Mouse (Mus musculus): Measurements from ENCODE around the gene Tmem135. TPM values are rescaled to one million over a fixed set of nuclear protein-coding genes. Genes with fewer than 3 reads are reported as not detected.

The Tmem135 gene
- polyA plus RNA-seq, 1 experiment from 2014 or later: 42.4 TPM

- 40% methylated on average over 3 of the region's 3 CpGs for WGBS
- H3K9me3 ChIP-seq: no peaks in the 10 kb centered on the region
- H3K4me3 ChIP-seq (replicated peaks): no peak overlapping the region
- peaks cover 10% of the 10 kb centered on the region; the same call in 1 of the 2 replicates for H3K4me1 ChIP-seq (replicated peaks)
- no peak for ATAC-seq
- no peaks in the 10 kb centered on the region for H3K27me3 ChIP-seq (replicated peaks)
- H3K27ac ChIP-seq: no peak overlapping the region
- no peaks in the 10 kb centered on the region for H3K36me3 ChIP-seq
- H3K4me2 ChIP-seq (replicated peaks): no peak overlapping the region
- H3K9ac ChIP-seq: no peak overlapping the region
These were observed 36.4 kb downstream of the Tmem135 start for GRCm38 (mm10) chr7:89367643-89368042.

- WGBS: 41% methylated on average over 10 of the region's 10 CpGs
- ATAC-seq: peak; percentile 39; the same call in 1 of the 2 replicates
- Histone ChIP-seq H3K4me3 (replicated peaks) (no peak overlapping the region), H3K36me3 (no peaks in the 10 kb centered on the region), H3K9ac (no peak overlapping the region), H3K27me3 (replicated peaks) (no peaks in the 10 kb centered on the region), H3K4me2 (replicated peaks) (no peak overlapping the region), H3K27ac (no peak overlapping the region), H3K9me3 (no peaks in the 10 kb centered on the region), H3K4me1 (replicated peaks) (peaks cover 7% of the 10 kb centered on the region; the same call in 1 of the 2 replicates)
These were observed 38.7 kb downstream of the Tmem135 start for GRCm38 (mm10) chr7:89365135-89365880.

- Histone ChIP-seq H3K9me3 (no peaks in the 10 kb centered on the region), H3K27me3 (replicated peaks) (no peaks in the 10 kb centered on the region), H3K36me3 (no peaks in the 10 kb centered on the region), H3K27ac (no peak overlapping the region), H3K4me2 (replicated peaks) (no peak overlapping the region), H3K9ac (no peak overlapping the region), H3K4me3 (replicated peaks) (no peak overlapping the region), H3K4me1 (replicated peaks) (peaks cover 7% of the 10 kb centered on the region; the same call in 1 of the 2 replicates)
- 90% methylated on average over 5 of the region's 5 CpGs for WGBS
- no peak for ATAC-seq
These were observed 40.0 kb downstream of the Tmem135 start for GRCm38 (mm10) chr7:89363975-89364374.

DNA sequence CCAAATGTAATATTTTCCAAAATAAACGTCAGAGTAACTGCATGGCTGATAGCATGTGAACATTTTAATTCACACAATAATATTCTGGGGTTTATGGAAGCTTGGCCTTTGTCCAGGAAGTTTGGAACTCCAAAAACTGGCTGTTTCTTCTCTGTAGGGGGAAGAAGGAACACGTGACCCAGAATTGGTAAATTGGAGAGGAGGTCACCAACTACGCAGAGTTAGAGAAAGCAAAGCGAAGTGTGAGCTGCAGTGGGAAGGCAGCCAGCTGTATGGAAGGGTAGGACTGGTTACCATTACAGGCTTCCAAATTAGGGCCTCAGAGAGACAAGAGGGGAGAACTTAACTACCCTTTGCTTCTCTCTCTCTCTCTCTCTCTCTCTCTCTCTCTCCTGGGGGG, 47.7 kb downstream of the Tmem135 start:
- H3K27me3 ChIP-seq (replicated peaks): no peaks in the 10 kb centered on the region
- 0 out of 2 replicates have a peak, but pooled peaks cover 3% of the 10 kb centered on the region for H3K4me1 ChIP-seq (replicated peaks)
- no peak overlapping the region for H3K27ac ChIP-seq
- no peaks in the 10 kb centered on the region for H3K9me3 ChIP-seq
- H3K36me3 ChIP-seq: no peaks in the 10 kb centered on the region
- WGBS: 59% methylated on average over 4 of the region's 4 CpGs
- H3K4me3 ChIP-seq (replicated peaks): no peak overlapping the region
- H3K4me2 ChIP-seq (replicated peaks): no peak overlapping the region
- ATAC-seq: no peak
- no peak overlapping the region for H3K9ac ChIP-seq

DNA sequence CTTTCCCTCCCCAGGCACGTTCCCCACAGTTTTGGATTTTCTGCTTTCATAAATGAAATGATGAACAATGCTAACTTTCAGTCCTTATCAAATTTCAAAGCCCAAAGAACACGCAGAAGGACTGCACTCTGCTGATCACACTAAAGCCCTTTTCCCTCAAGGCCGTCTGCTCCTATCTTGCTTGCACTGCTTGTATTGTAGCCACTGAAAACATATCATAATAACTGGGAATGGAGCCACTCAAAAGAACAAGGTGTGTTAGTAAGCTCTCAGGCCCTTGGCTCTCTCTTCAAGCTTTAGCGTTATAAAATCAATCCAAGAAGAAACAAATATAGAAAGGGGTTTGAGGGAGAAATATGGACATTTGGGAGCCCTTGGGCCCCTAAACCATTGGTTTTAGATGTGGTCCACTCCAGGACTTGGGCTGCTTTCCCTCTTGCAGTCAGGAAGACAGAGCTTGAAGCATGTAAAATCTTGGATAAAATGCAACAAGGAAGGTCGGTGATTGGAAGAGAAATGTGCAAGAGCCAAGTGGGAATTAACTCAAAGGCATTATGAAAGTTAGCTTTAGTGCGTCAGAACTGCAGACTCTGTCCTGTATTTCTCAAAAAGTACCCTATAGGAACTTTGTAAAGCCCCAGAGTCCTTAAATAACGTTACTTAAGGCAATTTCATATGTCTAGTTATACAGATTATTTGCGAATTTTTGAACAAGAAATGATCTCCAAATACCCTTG, 48.3 kb downstream of the Tmem135 start:
- no peaks in the 10 kb centered on the region for H3K36me3 ChIP-seq
- no peaks in the 10 kb centered on the region for H3K9me3 ChIP-seq
- no peaks in the 10 kb centered on the region for H3K27me3 ChIP-seq (replicated peaks)
- H3K4me1 ChIP-seq (replicated peaks): 0 out of 2 replicates have a peak, but pooled peaks cover 3% of the 10 kb centered on the region
- H3K4me3 ChIP-seq (replicated peaks): no peak overlapping the region
- H3K4me2 ChIP-seq (replicated peaks): no peak overlapping the region
- no peak overlapping the region for H3K9ac ChIP-seq
- 63% methylated on average over 8 of the region's 8 CpGs for WGBS
- ATAC-seq: no peak
- H3K27ac ChIP-seq: no peak overlapping the region

- Histone ChIP-seq H3K4me2 (replicated peaks) (no peak overlapping the region), H3K27ac (no peak overlapping the region), H3K9ac (no peak overlapping the region), H3K4me3 (replicated peaks) (no peak overlapping the region), H3K9me3 (no peaks in the 10 kb centered on the region), H3K4me1 (replicated peaks) (no peaks in the 10 kb centered on the region), H3K27me3 (replicated peaks) (no peaks in the 10 kb centered on the region), H3K36me3 (no peaks in the 10 kb centered on the region)
- no peak for ATAC-seq
These were observed 62.0 kb downstream of the Tmem135 start for GRCm38 (mm10) chr7:89342021-89342420.

DNA sequence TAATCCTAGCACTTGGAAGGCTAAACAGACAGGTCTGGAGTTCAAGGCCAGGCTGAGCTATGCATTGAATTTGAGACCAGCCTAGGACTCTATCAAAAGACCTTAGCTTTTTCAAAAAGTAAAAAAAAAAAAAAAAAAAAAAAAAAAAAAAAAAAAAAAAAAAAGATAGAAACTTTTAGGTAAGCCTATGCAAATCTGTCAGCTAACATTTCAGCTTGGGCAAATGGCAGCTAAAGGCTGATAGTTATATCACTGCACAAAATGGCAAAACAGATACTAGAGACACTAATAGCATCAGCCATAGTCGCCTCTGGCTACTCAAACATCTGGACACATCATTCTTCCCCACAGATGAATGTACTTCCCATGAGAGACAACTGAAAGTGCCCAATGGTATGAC, 64.2 kb downstream of the Tmem135 start:
- no peaks in the 10 kb centered on the region for H3K4me1 ChIP-seq (replicated peaks)
- H3K9me3 ChIP-seq: no peaks in the 10 kb centered on the region
- ATAC-seq: no peak
- no peak overlapping the region for H3K4me2 ChIP-seq (replicated peaks)
- no peaks in the 10 kb centered on the region for H3K36me3 ChIP-seq
- no peak overlapping the region for H3K27ac ChIP-seq
- H3K9ac ChIP-seq: no peak overlapping the region
- H3K27me3 ChIP-seq (replicated peaks): no peaks in the 10 kb centered on the region
- no peak overlapping the region for H3K4me3 ChIP-seq (replicated peaks)
- 79% methylated on average over 1 of the region's 1 CpGs for WGBS

- Histone ChIP-seq H3K9ac (peak overlapping the region; percentile 75), H3K4me1 (replicated peaks) (no peaks in the 10 kb centered on the region), H3K27me3 (replicated peaks) (no peaks in the 10 kb centered on the region), H3K4me2 (replicated peaks) (peak overlapping the region; percentile 86), H3K36me3 (no peaks in the 10 kb centered on the region), H3K4me3 (replicated peaks) (peak overlapping the region; percentile 69), H3K27ac (peak overlapping the region; percentile 60; the same call in 1 of the 2 replicates), H3K9me3 (no peaks in the 10 kb centered on the region)
- peak; percentile 73 for ATAC-seq
These were observed 64.9 kb downstream of the Tmem135 start for GRCm38 (mm10) chr7:89339142-89339435.

DNA sequence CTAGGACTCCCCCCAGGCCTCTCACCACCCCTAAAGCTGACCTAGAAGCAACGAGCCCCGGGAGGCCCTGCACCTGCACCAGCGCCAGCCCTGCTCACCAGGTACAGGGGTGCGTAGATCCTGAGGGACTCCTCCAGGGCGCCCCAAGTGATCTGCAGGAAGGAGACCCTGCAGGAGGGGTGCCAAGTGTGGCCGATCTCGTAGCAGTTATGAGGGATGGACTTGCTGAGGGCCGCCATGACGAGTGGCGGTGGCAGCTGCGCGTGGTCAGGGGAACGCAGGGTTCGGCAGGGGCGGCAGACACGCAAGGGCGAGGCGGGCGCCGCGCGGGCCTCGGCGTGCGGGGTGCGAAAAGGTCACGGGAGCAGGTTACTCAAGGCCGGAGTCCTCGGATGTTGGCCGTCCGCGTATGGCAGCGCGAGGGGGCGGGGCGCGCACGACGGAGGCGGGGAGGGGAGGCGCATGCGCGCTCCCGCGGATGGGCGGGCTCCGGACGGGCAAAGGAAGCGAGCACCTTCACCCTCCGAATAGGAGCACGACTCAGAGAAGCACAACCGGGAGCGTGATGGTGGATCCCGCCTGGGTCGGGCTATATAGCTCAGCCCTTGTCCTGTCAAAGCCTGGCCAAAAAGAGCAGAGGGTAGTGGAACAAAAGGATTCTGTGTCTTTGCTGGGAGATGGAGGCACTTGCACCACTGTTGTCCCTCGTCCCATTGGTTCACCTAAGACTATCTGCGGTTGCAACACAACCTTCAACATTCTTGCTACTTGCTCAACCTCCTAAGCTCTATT, 65.5 kb downstream of the Tmem135 start:
- H3K9me3 ChIP-seq: no peaks in the 10 kb centered on the region
- peak overlapping the region; percentile 69 for H3K4me3 ChIP-seq (replicated peaks)
- under 1% methylated on average over 57 of the region's 57 CpGs for WGBS
- H3K9ac ChIP-seq: peak overlapping the region; percentile 75
- no peaks in the 10 kb centered on the region for H3K4me1 ChIP-seq (replicated peaks)
- peak overlapping the region; percentile 60 for H3K27ac ChIP-seq
- H3K4me2 ChIP-seq (replicated peaks): peak overlapping the region; percentile 86
- peak; percentile 96 for ATAC-seq
- H3K36me3 ChIP-seq: no peaks in the 10 kb centered on the region
- no peaks in the 10 kb centered on the region for H3K27me3 ChIP-seq (replicated peaks)

- Histone ChIP-seq H3K9me3 (no peaks in the 10 kb centered on the region), H3K27ac (peak overlapping the region; percentile 60; the same call in 1 of the 2 replicates), H3K27me3 (replicated peaks) (no peaks in the 10 kb centered on the region), H3K4me2 (replicated peaks) (peak overlapping the region; percentile 86), H3K9ac (peak overlapping the region; percentile 75), H3K4me1 (replicated peaks) (no peaks in the 10 kb centered on the region), H3K36me3 (no peaks in the 10 kb centered on the region), H3K4me3 (replicated peaks) (peak overlapping the region; percentile 69)
- no peak for ATAC-seq
- WGBS: 31% methylated on average over 10 of the region's 10 CpGs
These were observed 66.2 kb downstream of the Tmem135 start for GRCm38 (mm10) chr7:89337711-89338349.

- Histone ChIP-seq H3K9me3 (no peaks in the 10 kb centered on the region), H3K4me1 (replicated peaks) (0 out of 2 replicates have a peak, but pooled peaks cover under 1% of the 10 kb centered on the region), H3K9ac (no peak overlapping the region), H3K4me3 (replicated peaks) (no peak overlapping the region), H3K36me3 (no peaks in the 10 kb centered on the region), H3K4me2 (replicated peaks) (peak overlapping the region; percentile 86; the same call in 1 of the 2 replicates), H3K27ac (no peak overlapping the region), H3K27me3 (replicated peaks) (no peaks in the 10 kb centered on the region)
- 89% methylated on average over 1 of the region's 1 CpGs for WGBS
- no peak for ATAC-seq
These were observed 67.6 kb downstream of the Tmem135 start for GRCm38 (mm10) chr7:89336434-89336833.

GRCm38 (mm10) chr7:89335316-89335715, 68.7 kb downstream of the Tmem135 start:
- Histone ChIP-seq H3K36me3 (peaks cover 5% of the 10 kb centered on the region; the same call in 1 of the 2 replicates), H3K4me1 (replicated peaks) (0 out of 2 replicates have a peak, but pooled peaks cover 2% of the 10 kb centered on the region), H3K4me3 (replicated peaks) (no peak overlapping the region), H3K9me3 (no peaks in the 10 kb centered on the region), H3K27me3 (replicated peaks) (no peaks in the 10 kb centered on the region), H3K4me2 (replicated peaks) (no peak overlapping the region), H3K9ac (no peak overlapping the region), H3K27ac (no peak overlapping the region)
- no peak for ATAC-seq
